Mouse (Mus musculus) ES-Bruce4 (cell line): ENCODE measurements around the gene Socs3. TPM values are rescaled to one million over a fixed set of nuclear protein-coding genes. Genes with fewer than 3 reads are reported as not detected.

Experiments
- H3K27ac ChIP-seq: 2 replicates; pipeline ENCODE4 v1.5.1; 2012; ENCODE audit warnings: low read length, inconsistent platforms; ENCODE audit not compliant: insufficient read depth
- H3K27me3 ChIP-seq: 2 replicates; pipeline ENCODE4 v1.6.1; 2012; ENCODE audit warnings: mild to moderate bottlenecking, low read length, inconsistent platforms; ENCODE audit not compliant: control insufficient read depth, poor library complexity, insufficient read depth, severe bottlenecking
- H3K36me3 ChIP-seq: 2 replicates; pipeline ENCODE4 v1.6.1; 2012; ENCODE audit warnings: inconsistent platforms, mild to moderate bottlenecking, low read length, moderate library complexity; ENCODE audit not compliant: control insufficient read depth, poor library complexity, insufficient read depth, severe bottlenecking
- H3K4me1 ChIP-seq: one replicate; pipeline ENCODE4 v1.8.1; 2011; ENCODE audit warnings: low read length; ENCODE audit not compliant: control insufficient read depth, insufficient read depth
- H3K4me3 ChIP-seq: 2 replicates; pipeline ENCODE4 v1.5.1; 2011; ENCODE audit warnings: low read depth, mild to moderate bottlenecking, low read length
- H3K9ac ChIP-seq: 2 replicates; pipeline ENCODE4 v1.6.1; 2012; ENCODE audit warnings: low read depth, mild to moderate bottlenecking, inconsistent platforms; ENCODE audit not compliant: poor library complexity, severe bottlenecking
- H3K9me3 ChIP-seq: replicated peaks from 2 replicates; pipeline ENCODE4 v1.6.1; 2012; ENCODE audit warnings: mild to moderate bottlenecking, low read length, inconsistent platforms; ENCODE audit not compliant: control insufficient read depth, poor library complexity, insufficient read depth, severe bottlenecking
- CTCF ChIP-seq: IDR thresholded peaks from one replicate; pipeline ENCODE4 v1.8.1; 2011; ENCODE audit warnings: low read depth, low read length
- EP300 ChIP-seq: IDR thresholded peaks from 2 replicates; pipeline ENCODE4 v1.6.1; 2011; ENCODE audit warnings: low read depth, low read length; ENCODE audit not compliant: insufficient read depth
- POLR2A ChIP-seq: IDR thresholded peaks from one replicate; pipeline ENCODE4 v1.8.1; 2011; ENCODE audit warnings: low read length; ENCODE audit not compliant: insufficient read depth
- polyA plus RNA-seq: library from polyadenylated mRNA; stranded (reverse); fragments of >200 nt; gene quantifications from 2 replicates; pipeline ENCODE4 v1.2.4, GENCODE M21; 2011; ENCODE audit warnings: low read depth; ENCODE audit not compliant: missing spikeins, insufficient read depth, insufficient read length

Socs3 gene
- polyA plus RNA-seq: 53.8 and 61.5 TPM in 2 replicates

GRCm38 (mm10) chr11:117969945-117970872 is at the start of gene Socs3:
Gene Socs3 (minus strand): TSS chr11:117970047.
- H3K4me3 ChIP-seq: peak within 1 kb of the TSS; percentile 94
- peaks cover 13% of the 10 kb centered on the region for H3K4me1 ChIP-seq
- H3K36me3 ChIP-seq: peaks cover 26% of the 10 kb centered on the region
- no peaks in the 10 kb centered on the region for H3K27me3 ChIP-seq
- no peak for TF ChIP-seq POLR2A
- peak; percentile 87 for TF ChIP-seq CTCF
- TF ChIP-seq EP300: peak; percentile 59; the same call in 1 of the 2 replicates
- H3K27ac ChIP-seq: peak within 1 kb of the TSS; percentile 62
- no peaks in the 10 kb centered on the region for H3K9me3 ChIP-seq
- H3K9ac ChIP-seq: peak within 1 kb of the TSS; percentile 98

DNA sequence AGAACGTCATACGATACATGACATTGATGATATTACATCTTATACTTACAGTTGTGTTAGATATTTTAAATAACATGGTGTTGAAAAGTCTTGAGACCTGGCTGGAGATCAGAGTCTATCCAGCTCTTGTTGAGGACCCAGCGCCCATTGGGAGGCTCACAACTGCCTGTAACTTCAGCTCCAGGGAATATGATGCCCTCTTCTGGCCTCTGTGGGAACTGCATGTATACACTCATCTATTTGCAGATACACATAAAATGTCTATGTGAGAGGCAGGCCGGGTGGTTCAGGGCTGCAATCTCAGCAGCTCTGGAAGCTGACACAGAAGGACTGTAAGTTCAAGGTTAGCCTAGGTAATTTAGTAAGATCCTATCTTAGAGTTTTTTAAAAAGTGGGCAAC is 48.5 kb upstream of the Socs3 start:
- Histone ChIP-seq H3K9me3 (no peaks in the 10 kb centered on the region), H3K4me1 (peaks cover 5% of the 10 kb centered on the region), H3K9ac (no peak overlapping the region), H3K27me3 (no peaks in the 10 kb centered on the region), H3K4me3 (no peak overlapping the region), H3K36me3 (peaks cover 10% of the 10 kb centered on the region), H3K27ac (no peak overlapping the region)
- TF ChIP-seq EP300: no peak
- TF ChIP-seq CTCF: peak; percentile 53
- TF ChIP-seq POLR2A: no peak

GRCm38 (mm10) chr11:118015381-118016145 is 45.7 kb upstream of the Socs3 start:
- no peak overlapping the region for H3K27ac ChIP-seq
- no peak overlapping the region for H3K4me3 ChIP-seq
- peaks cover 20% of the 10 kb centered on the region for H3K4me1 ChIP-seq
- TF ChIP-seq EP300 (no peak), POLR2A (no peak), CTCF (no peak)
- H3K36me3 ChIP-seq: peaks cover 9% of the 10 kb centered on the region; the same call in 1 of the 2 replicates
- no peak overlapping the region for H3K9ac ChIP-seq
- no peaks in the 10 kb centered on the region for H3K27me3 ChIP-seq
- no peaks in the 10 kb centered on the region for H3K9me3 ChIP-seq

DNA sequence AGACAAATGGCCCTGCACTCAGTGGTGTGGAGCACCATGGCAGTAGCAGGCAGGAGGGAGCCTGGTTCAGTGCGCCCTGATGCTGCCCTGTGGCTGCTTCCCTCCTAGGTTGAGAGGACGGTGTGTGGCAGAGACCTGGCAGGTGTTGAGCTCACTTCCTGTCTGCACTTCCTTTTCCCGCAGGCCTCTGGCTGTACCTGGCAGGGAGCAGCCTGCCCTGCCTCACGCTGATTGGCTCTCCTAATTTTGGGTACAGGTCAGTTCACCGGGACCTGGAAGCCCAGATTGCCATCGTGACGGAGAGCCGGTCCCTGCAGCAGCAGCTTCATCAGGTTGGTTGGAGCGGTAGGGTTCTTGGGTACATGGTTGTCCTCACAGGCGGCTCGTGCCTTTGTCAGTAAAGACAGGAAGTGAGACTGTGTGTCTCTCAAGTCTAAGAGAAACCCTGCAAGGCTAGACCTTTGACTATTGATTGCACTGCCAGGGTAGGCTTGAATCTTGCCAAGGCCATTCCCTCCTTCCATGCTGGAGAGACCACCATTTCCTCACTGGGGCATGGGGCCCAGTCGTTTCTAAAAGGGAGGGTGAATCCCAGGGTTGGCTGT is 44.6 kb upstream of the Socs3 start:
- Histone ChIP-seq H3K27ac (no peak overlapping the region), H3K27me3 (no peaks in the 10 kb centered on the region), H3K4me1 (peaks cover 25% of the 10 kb centered on the region), H3K9me3 (no peaks in the 10 kb centered on the region), H3K4me3 (no peak overlapping the region), H3K9ac (no peak overlapping the region), H3K36me3 (peaks cover 9% of the 10 kb centered on the region; the same call in 1 of the 2 replicates)
- TF ChIP-seq EP300 (no peak), CTCF (no peak), POLR2A (no peak)

DNA sequence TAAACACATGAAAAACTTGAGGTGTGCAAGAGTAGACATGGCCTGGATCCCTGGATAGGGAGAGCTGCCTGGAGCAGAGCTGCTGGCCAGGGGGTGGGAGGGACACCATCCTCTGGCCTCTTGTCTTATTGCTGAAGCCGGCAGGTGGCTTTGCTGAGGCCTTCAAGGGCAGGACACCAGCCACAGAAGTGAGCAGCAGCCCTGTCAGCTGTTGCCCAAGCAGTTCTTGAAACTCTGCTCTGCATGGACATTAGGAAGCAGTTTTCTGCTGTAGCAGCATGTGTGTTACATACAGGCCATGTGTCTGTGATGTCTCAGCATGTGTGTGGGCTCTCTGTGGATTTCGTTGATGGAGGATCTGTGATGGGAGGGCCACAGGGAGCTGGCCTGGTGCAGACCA is 43.5 kb upstream of the Socs3 start:
- no peaks in the 10 kb centered on the region for H3K9me3 ChIP-seq
- H3K27ac ChIP-seq: 0 out of 2 replicates have a peak overlapping the region, but pooled peaks have one; percentile 21
- H3K9ac ChIP-seq: no peak overlapping the region
- TF ChIP-seq POLR2A: no peak
- no peak for TF ChIP-seq CTCF
- H3K36me3 ChIP-seq: peaks cover 9% of the 10 kb centered on the region; the same call in 1 of the 2 replicates
- no peak overlapping the region for H3K4me3 ChIP-seq
- no peaks in the 10 kb centered on the region for H3K27me3 ChIP-seq
- peaks cover 32% of the 10 kb centered on the region for H3K4me1 ChIP-seq
